Mouse (Mus musculus) embryonic facial prominence, embryonic 12.5 days (tissue): ENCODE measurements around the gene Smyd3. TPM values are rescaled to one million over a fixed set of nuclear protein-coding genes. Genes with fewer than 3 reads are reported as not detected.
A peak's percentile ranks its signal among the peaks of the same experiment; 100 is the strongest.

Source experiments
- ATAC-seq: fragments of 200-750 bp; cut with Nextera tagmentation; 2 replicates; pipeline ENCODE4 v1.8.0; 2017; ENCODE audit not compliant: insufficient number of reproducible peaks, insufficient read depth, low FRiP score, low TSS enrichment
- H3K27ac ChIP-seq: fragments of 300-500 bp; sonication (generic); 2 replicates; pipeline ENCODE4 v1.5.1; 2016; ENCODE audit warnings: mild to moderate bottlenecking
- H3K27me3 ChIP-seq: fragments of 300-500 bp; sonication (generic); 2 replicates; pipeline ENCODE4 v1.6.1; 2016; ENCODE audit warnings: mild to moderate bottlenecking, moderate library complexity
- H3K36me3 ChIP-seq: fragments of 300-500 bp; sonication (generic); 2 replicates; pipeline ENCODE4 v1.6.1; 2016; ENCODE audit warnings: mild to moderate bottlenecking
- H3K4me1 ChIP-seq: fragments of 300-500 bp; sonication (generic); 2 replicates; pipeline ENCODE4 v1.6.1; 2016
- H3K4me2 ChIP-seq: fragments of 300-500 bp; sonication (generic); replicated peaks from 2 replicates; pipeline ENCODE4 v1.6.1; 2016; ENCODE audit warnings: mild to moderate bottlenecking, moderate library complexity
- H3K4me3 ChIP-seq: fragments of 300-500 bp; sonication (generic); 2 replicates; pipeline ENCODE4 v1.5.1; 2016; ENCODE audit warnings: mild to moderate bottlenecking
- H3K9ac ChIP-seq: fragments of 300-500 bp; sonication (generic); 2 replicates; pipeline ENCODE4 v1.6.1; 2016; ENCODE audit warnings: mild to moderate bottlenecking, moderate library complexity
- H3K9me3 ChIP-seq: fragments of 300-500 bp; sonication (generic); 2 replicates; pipeline ENCODE4 v1.6.1; 2016; ENCODE audit warnings: mild to moderate bottlenecking, moderate library complexity
- WGBS: fragments of 180-500 bp; shearing (Covaris S2); methylation state at CpG from one replicate; pipeline ENCODE4 v1.1.7; 2016; 5-methylcytosine and 5-hydroxymethylcytosine counted together
- polyA plus RNA-seq: library from polyadenylated mRNA; unstranded; fragments of >200 nt; fragmentation: Nextera tagmentation; extraction: Ambion mirVana; gene quantifications from 2 replicates; pipeline ENCODE4 v1.2.1, GENCODE M21; 2016

Smyd3 gene
- polyA plus RNA-seq, 1 experiment from 2014 or later, result 28.9 TPM

- H3K27ac ChIP-seq, result no peak overlapping the region
- ATAC-seq, result no peak
- peaks cover 8% of the 10 kb centered on the region for H3K9me3 ChIP-seq
- 0 out of 2 replicates have a peak, but pooled peaks cover 4% of the 10 kb centered on the region for H3K4me1 ChIP-seq
- H3K27me3 ChIP-seq, result no peaks in the 10 kb centered on the region
- 0 out of 2 replicates have a peak, but pooled peaks cover 6% of the 10 kb centered on the region for H3K36me3 ChIP-seq
- no peak overlapping the region for H3K9ac ChIP-seq
- H3K4me3 ChIP-seq, result no peak overlapping the region
- WGBS, result 69% methylated on average over 5 of the region's 5 CpGs
- no peak overlapping the region for H3K4me2 ChIP-seq
Measured at GRCm38 (mm10) chr1:179477157-179477902, 40.5 kb downstream of the Smyd3 start.

- Histone ChIP-seq H3K36me3 (0 out of 2 replicates have a peak, but pooled peaks cover 8% of the 10 kb centered on the region), H3K27me3 (no peaks in the 10 kb centered on the region), H3K27ac (no peak overlapping the region), H3K4me1 (0 out of 2 replicates have a peak, but pooled peaks cover 4% of the 10 kb centered on the region), H3K4me2 (no peak overlapping the region), H3K9ac (no peak overlapping the region), H3K4me3 (no peak overlapping the region), H3K9me3 (peaks cover 9% of the 10 kb centered on the region)
- no peak for ATAC-seq
- 56% methylated on average over 6 of the region's 6 CpGs for WGBS
Measured at GRCm38 (mm10) chr1:179476461-179477156, 41.2 kb downstream of the Smyd3 start.

- H3K27me3 ChIP-seq, result no peaks in the 10 kb centered on the region
- ATAC-seq, result no peak
- 0 out of 2 replicates have a peak, but pooled peaks cover 4% of the 10 kb centered on the region for H3K4me1 ChIP-seq
- H3K9ac ChIP-seq, result no peak overlapping the region
- H3K9me3 ChIP-seq, result peaks cover 9% of the 10 kb centered on the region
- H3K4me2 ChIP-seq, result no peak overlapping the region
- WGBS, result 64% methylated on average over 8 of the region's 8 CpGs
- 0 out of 2 replicates have a peak, but pooled peaks cover 8% of the 10 kb centered on the region for H3K36me3 ChIP-seq
- 0 out of 2 replicates have a peak overlapping the region, but pooled peaks have one; percentile 50 for H3K27ac ChIP-seq
- no peak overlapping the region for H3K4me3 ChIP-seq
Measured at GRCm38 (mm10) chr1:179474776-179475175, 43.1 kb downstream of the Smyd3 start.

GRCm38 (mm10) chr1:179473920-179474643 is 43.8 kb downstream of the Smyd3 start:
- Histone ChIP-seq H3K27ac (0 out of 2 replicates have a peak overlapping the region, but pooled peaks have one; percentile 14), H3K36me3 (0 out of 2 replicates have a peak, but pooled peaks cover 8% of the 10 kb centered on the region), H3K9me3 (peaks cover 9% of the 10 kb centered on the region), H3K4me1 (0 out of 2 replicates have a peak, but pooled peaks cover 4% of the 10 kb centered on the region), H3K4me3 (no peak overlapping the region), H3K27me3 (no peaks in the 10 kb centered on the region), H3K4me2 (no peak overlapping the region), H3K9ac (no peak overlapping the region)
- no peak; the same call in 1 of the 2 replicates for ATAC-seq
- WGBS, result 56% methylated on average over 17 of the region's 17 CpGs

- no peaks in the 10 kb centered on the region for H3K4me1 ChIP-seq
- ATAC-seq, result no peak
- 84% methylated on average over 8 of the region's 8 CpGs for WGBS
- H3K9ac ChIP-seq, result no peak overlapping the region
- H3K4me3 ChIP-seq, result no peak overlapping the region
- H3K27ac ChIP-seq, result no peak overlapping the region
- H3K9me3 ChIP-seq, result peaks cover 7% of the 10 kb centered on the region
- H3K4me2 ChIP-seq, result no peak overlapping the region
- 0 out of 2 replicates have a peak, but pooled peaks cover 8% of the 10 kb centered on the region for H3K36me3 ChIP-seq
- no peaks in the 10 kb centered on the region for H3K27me3 ChIP-seq
Measured at GRCm38 (mm10) chr1:179467970-179468369, 49.9 kb downstream of the Smyd3 start.

- Histone ChIP-seq H3K27me3 (no peaks in the 10 kb centered on the region), H3K27ac (no peak overlapping the region), H3K36me3 (no peaks in the 10 kb centered on the region), H3K4me3 (no peak overlapping the region), H3K4me1 (peaks cover 31% of the 10 kb centered on the region), H3K4me2 (no peak overlapping the region), H3K9me3 (no peaks in the 10 kb centered on the region), H3K9ac (no peak overlapping the region)
- ATAC-seq, result no peak
- WGBS, result 82% methylated on average over 5 of the region's 5 CpGs
Measured at GRCm38 (mm10) chr1:179462376-179462775, 55.5 kb downstream of the Smyd3 start.

GRCm38 (mm10) chr1:179461019-179461814 is 56.6 kb downstream of the Smyd3 start:
- no peaks in the 10 kb centered on the region for H3K36me3 ChIP-seq
- no peak overlapping the region for H3K9ac ChIP-seq
- H3K4me2 ChIP-seq, result no peak overlapping the region
- 45% methylated on average over 22 of the region's 22 CpGs for WGBS
- H3K9me3 ChIP-seq, result no peaks in the 10 kb centered on the region
- no peaks in the 10 kb centered on the region for H3K27me3 ChIP-seq
- 0 out of 2 replicates have a peak overlapping the region, but pooled peaks have one; percentile 17 for H3K27ac ChIP-seq
- ATAC-seq, result no peak
- H3K4me3 ChIP-seq, result no peak overlapping the region
- peaks cover 36% of the 10 kb centered on the region for H3K4me1 ChIP-seq

GRCm38 (mm10) chr1:179458987-179459368 is 58.9 kb downstream of the Smyd3 start:
- Histone ChIP-seq H3K27ac (peak overlapping the region; percentile 84), H3K4me2 (no peak overlapping the region), H3K27me3 (no peaks in the 10 kb centered on the region), H3K4me1 (peaks cover 46% of the 10 kb centered on the region), H3K9ac (no peak overlapping the region), H3K36me3 (no peaks in the 10 kb centered on the region), H3K4me3 (no peak overlapping the region), H3K9me3 (no peaks in the 10 kb centered on the region)
- WGBS, result 34% methylated on average over 10 of the region's 10 CpGs
- no peak for ATAC-seq

- Histone ChIP-seq H3K36me3 (no peaks in the 10 kb centered on the region), H3K27ac (peak overlapping the region; percentile 84), H3K9ac (no peak overlapping the region), H3K27me3 (no peaks in the 10 kb centered on the region), H3K9me3 (no peaks in the 10 kb centered on the region), H3K4me1 (peaks cover 47% of the 10 kb centered on the region), H3K4me3 (no peak overlapping the region), H3K4me2 (no peak overlapping the region)
- ATAC-seq, result peak; percentile 54; the same call in 1 of the 2 replicates
- 16% methylated on average over 9 of the region's 9 CpGs for WGBS
Measured at GRCm38 (mm10) chr1:179458236-179458986, 59.4 kb downstream of the Smyd3 start.

GRCm38 (mm10) chr1:179454600-179454999 is 63.2 kb downstream of the Smyd3 start:
- no peak overlapping the region for H3K9ac ChIP-seq
- 0 out of 2 replicates have a peak overlapping the region, but pooled peaks have one; percentile 41 for H3K27ac ChIP-seq
- WGBS, result 57% methylated on average over 6 of the region's 6 CpGs
- ATAC-seq, result no peak
- no peak overlapping the region for H3K4me3 ChIP-seq
- H3K4me1 ChIP-seq, result peaks cover 40% of the 10 kb centered on the region
- no peaks in the 10 kb centered on the region for H3K27me3 ChIP-seq
- no peaks in the 10 kb centered on the region for H3K9me3 ChIP-seq
- no peak overlapping the region for H3K4me2 ChIP-seq
- H3K36me3 ChIP-seq, result no peaks in the 10 kb centered on the region
